Mouse (Mus musculus) olfactory bulb, adult 2 months (tissue): ENCODE data around the gene Ubxn6.

Experiments
- CTCF ChIP-seq: fragments of 200-500 bp; IDR thresholded peaks from 2 replicates; pipeline ENCODE4 v1.5.1; 2012; ENCODE audit warnings: low read depth, mild to moderate bottlenecking, low read length, moderate library complexity; ENCODE audit not compliant: insufficient read depth
- POLR2A ChIP-seq: fragments of 200-500 bp; IDR thresholded peaks from 2 replicates; pipeline ENCODE4 v1.6.1; 2012; ENCODE audit warnings: mild to moderate bottlenecking, low read depth, low read length, moderate library complexity; ENCODE audit not compliant: insufficient read depth

DNA sequence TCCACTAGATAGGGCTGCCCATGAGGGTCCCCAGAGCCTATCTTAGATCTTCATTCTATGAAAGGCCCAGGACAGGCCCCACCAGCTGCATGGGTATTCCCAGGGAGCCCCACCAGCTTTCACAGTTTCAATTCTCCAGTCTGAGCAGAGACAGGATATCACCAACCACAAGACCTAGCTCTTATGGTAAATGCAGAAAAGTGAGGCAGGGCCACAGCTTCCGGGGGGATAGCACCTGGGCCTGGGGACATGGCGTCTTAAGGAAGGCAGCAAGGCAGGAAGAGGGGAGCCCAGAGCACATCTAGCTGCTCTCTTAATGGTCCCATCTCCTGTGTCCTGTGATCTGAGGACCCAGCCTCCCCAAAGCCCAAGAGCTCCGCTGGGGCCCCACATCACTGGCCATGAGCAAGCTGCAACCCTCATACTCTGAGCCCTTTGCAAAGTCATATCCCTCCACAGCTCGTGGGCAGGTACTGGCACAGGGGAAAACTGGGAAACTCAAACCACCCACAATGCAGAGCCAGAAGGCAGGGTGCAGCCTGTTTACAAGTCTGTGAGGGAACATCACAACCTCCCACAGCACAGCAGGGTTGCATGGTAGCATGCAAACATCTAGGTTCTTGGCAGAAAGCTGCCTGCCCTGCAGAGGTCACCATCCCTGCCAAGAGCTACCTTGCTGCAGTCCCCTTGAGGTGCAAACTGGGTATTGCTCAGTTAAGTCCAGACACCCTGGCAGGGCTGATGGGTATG lies 53.5 kb downstream of the Ubxn6 start:
- no peak for TF ChIP-seq CTCF
- TF ChIP-seq POLR2A, result no peak
